Mouse (Mus musculus): ENCODE measurements around the gene Cd300ld4. TPM values are rescaled to one million over a fixed set of nuclear protein-coding genes. Genes with fewer than 3 reads are reported as not detected.
A peak's percentile ranks its signal among the peaks of the same experiment; 100 is the strongest.
"Not testable (repeated sequence)": the region's sequence is repeated elsewhere in the genome, so short reads cannot be mapped to it uniquely, and the experiment has no call there.

Cd300ld4 gene
- not detected for total RNA-seq (2021)
- long read RNA-seq, experiment 1: 0 reads
- long read RNA-seq, experiment 2: 0 reads

GRCm38 (mm10) chr11:115026912-115027311 lies at the start of gene Cd300ld4:
TSS of gene Cd300ld4 (minus strand) at chr11:115027012.
- DNase-seq; intact Hi-C loops (cut with DNase I): not testable (repeated sequence)

- intact Hi-C loops (cut with DNase I): no loop called here
- no peak for DNase-seq
Measured at GRCm38 (mm10) chr11:115075859-115076258, 49.0 kb upstream of the Cd300ld4 start.

- no peak for DNase-seq
- intact Hi-C loops (cut with DNase I): no loop called here
Measured at GRCm38 (mm10) chr11:115075407-115075806, 48.6 kb upstream of the Cd300ld4 start.

GRCm38 (mm10) chr11:115073002-115073401 lies 46.2 kb upstream of the Cd300ld4 start:
- intact Hi-C loops (cut with DNase I): no loop called here
- DNase-seq: no peak

DNA sequence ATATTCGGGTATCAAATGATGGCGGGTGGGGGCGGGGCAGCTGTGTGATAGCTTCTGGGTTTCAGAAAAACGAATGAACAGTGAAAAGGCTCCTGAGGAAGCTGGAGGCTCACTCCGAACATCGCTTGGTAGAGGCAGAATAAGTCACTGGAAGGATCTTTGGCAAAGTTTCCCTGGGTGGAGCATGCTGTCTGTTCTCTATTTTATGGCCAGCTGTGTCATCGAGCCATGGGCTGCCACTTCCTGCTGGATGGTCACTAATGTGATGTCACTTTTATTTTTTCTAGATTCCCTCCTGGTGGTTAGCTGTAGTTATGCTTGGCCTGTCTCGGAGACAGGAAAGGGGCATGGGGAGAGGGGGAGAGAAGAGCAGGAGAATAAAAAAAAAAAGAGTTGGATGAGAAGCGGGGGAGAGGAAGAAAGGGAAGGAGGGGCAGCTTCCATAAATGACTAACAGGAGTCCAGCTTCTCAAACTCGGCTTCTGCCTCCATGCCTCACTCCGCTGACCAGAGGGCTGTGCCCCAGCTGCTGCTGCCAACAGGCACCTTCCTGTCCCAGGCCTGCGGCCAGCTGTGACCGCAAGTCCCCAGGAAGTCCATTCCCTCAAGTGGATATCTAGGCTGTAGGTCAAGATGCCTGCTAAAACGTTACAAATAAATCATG lies 45.0 kb upstream of the Cd300ld4 start:
- intact Hi-C loops (cut with DNase I): no loop called here
- peak; percentile 39 to 48 for DNase-seq

DNA sequence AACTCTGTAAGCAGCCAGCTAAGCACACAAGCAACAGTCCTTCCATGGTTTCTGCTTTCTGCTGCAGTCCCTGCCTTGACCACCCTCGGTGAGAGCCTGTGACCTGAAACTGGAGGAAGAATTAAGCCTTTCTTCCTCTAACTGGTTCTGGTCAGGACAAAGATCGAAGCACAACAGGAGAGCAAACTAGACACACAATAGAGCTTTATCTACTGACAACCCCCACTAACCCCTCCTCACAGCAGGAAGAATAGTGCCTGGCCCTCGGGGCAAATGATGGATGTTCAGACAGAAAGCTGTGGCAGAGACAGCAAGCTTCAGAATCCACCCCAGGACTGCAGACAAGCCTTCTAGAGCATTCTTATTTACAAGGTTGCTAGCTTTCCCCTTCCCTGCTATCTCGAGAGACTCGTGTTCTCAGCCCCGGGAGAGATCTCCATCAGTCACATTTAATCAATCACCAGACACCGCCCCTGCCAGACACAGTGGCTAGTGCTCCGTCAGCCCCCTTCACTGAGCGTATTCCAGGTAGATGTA lies 44.3 kb upstream of the Cd300ld4 start:
- no peak for DNase-seq
- intact Hi-C loops (cut with DNase I): no loop called here

DNA sequence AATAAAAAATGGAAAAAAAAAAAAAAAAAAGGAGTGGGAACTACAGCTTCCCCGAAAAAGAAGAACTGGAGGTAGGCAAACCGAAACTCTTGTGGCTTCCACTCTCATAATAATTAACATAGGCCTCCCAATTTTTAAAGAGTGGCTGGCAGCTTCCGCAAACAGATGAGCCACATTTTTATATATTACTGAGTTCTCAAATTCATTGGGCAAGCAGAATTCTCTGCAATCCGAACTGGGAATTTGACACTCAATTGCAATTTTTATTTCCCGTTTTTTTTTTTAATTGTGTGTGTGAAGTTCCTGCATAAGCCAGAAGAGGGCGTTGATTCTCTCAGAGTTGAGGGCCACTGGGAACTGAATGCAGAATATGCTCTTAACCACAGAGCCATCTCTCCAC lies 40.0 kb upstream of the Cd300ld4 start:
- intact Hi-C loops (cut with DNase I): no loop called here
- no peak for DNase-seq

DNA sequence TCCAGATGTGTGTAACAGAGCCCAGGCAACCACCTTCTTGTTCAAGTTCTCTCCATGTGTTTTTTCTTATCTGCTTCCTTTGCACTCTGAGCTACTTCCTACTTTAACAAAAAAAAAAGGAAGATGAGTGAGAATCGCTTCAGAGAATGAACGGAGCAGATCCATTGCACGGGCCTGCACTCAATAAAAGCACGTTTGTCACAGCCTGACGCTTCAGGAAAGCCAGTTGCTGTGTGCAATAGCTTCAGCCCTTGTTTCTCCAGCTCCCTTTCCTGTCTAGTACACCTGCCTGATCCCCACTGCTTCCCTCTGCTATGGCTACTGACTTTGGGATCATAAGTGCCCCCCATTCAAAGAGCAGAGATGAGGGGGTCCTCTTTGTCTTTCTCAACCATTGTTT lies 35.3 kb upstream of the Cd300ld4 start, which contains the start of gene Cd300e:
Cd300e (minus strand) TSS at position 101 of the 400 bp plus-strand sequence.
- no peak for DNase-seq
- intact Hi-C loops (cut with DNase I): no loop called here

GRCm38 (mm10) chr11:115059797-115060196 lies 33.0 kb upstream of the Cd300ld4 start:
- DNase-seq: no peak
- intact Hi-C loops (cut with DNase I): no loop called here

GRCm38 (mm10) chr11:115058701-115059100 lies 31.9 kb upstream of the Cd300ld4 start:
- DNase-seq: no peak
- intact Hi-C loops (cut with DNase I): no loop called here

- intact Hi-C loops (cut with DNase I): no loop called here
- DNase-seq: no peak
Measured at GRCm38 (mm10) chr11:115054537-115054936, 27.7 kb upstream of the Cd300ld4 start.

DNA sequence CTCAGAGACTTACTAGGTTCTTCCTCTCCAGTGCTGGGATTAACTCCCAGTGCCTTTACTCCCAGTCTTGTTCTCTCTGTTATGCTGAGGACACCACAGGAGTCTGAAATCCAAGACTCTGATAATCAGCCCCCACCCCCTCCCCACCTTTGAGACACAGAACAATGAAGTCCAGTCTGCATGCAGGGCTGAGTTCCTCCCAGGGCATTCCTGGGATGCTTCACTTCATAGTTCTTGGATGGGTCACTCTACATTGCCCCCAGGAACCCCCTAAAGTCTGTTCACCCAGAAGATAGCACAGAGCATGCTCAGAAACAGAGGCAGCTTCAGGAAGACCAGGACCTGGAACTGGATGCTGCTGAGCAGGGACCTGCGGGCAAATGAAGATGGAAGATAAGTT lies 26.2 kb upstream of the Cd300ld4 start:
- intact Hi-C loops (cut with DNase I): no loop called here
- DNase-seq: no peak

DNA sequence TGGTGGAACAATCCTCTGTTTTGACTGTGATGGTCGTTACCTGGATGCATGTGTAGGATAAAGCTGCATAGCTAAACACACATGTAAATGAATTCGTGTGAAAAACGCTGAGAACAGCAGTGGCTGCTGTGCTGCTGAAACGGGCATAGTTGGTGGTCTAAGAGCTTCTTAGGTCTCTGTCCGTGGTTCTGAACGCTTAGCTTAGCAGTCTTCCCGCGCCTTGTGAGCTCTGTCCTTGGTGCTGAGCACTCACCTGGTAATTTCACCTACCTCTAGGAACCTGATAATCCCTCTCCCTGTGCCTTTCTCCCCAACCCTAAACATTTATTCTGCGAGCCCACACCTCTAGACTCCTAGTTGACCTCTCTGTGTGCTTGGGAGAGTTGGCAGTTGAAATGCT lies 25.4 kb upstream of the Cd300ld4 start:
- peak; percentile 51 to 61 for DNase-seq
- intact Hi-C loops (cut with DNase I): no loop called here

DNA sequence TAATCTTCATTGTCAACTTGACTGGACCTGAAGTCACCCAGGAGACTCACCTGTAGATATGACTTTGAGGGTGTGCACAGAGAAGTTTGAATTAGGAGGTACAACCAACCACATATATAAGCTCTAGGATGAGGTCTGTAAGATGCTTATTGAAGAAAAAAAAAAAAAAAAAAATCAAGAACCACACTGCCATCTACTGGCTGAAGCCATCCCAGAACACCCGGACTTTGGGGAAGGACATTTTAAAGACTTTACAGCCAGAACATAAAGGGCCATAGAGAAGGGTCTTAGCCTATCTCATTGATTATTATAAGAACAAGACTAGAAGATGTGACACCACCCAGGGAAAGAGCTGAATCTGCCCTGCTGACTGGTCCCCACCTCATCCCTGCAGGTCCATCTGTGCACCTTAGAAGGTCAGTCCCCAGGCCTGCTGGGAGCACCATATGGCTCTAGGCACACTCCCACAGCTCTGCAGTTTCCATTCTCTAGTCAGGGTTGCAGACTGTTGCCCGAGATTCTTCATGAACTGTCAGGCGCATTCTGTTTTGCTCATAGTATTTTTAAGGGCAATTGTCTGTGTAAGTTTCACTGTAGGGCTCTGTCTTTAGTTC lies 22.6 kb upstream of the Cd300ld4 start:
- DNase-seq: no peak
- intact Hi-C loops (cut with DNase I): loop anchor here (10.0 kb wide), 1 partner anchor 245 kb away; no protein-coding TSS in a partner anchor

- no peak for DNase-seq
- intact Hi-C loops (cut with DNase I): loop anchor here (10.0 kb wide), 1 partner anchor 243 kb away; no protein-coding TSS in a partner anchor
Measured at GRCm38 (mm10) chr11:115048259-115048658, 21.4 kb upstream of the Cd300ld4 start, which contains the start of gene Cd300ld3. TSS of gene Cd300ld3 (minus strand) at chr11:115048409.

DNA sequence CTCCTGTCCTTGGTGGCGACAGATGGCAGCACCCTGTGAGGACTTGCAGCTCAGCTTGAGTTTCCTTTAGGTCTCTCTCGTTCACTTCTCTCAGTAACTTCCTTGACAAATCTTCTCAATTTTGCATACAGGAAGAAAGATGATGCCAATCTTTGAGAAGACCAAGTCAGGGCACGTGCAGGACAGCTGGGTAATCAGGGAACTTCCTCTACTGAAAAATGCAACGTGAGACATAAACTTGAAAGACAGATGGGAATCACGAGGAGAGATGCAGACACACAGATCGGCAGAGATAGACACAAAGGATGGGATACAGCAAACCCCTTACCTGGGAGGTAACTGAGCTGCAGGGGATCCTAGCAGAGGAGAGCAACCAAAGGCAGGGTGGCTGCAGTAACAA lies 10.9 kb upstream of the Cd300ld4 start, which contains the start of gene Cd300ld5:
Cd300ld5 (minus strand) TSS at position 101 of the 400 bp plus-strand sequence.
- intact Hi-C loops (cut with DNase I); DNase-seq: not testable (repeated sequence)

DNA sequence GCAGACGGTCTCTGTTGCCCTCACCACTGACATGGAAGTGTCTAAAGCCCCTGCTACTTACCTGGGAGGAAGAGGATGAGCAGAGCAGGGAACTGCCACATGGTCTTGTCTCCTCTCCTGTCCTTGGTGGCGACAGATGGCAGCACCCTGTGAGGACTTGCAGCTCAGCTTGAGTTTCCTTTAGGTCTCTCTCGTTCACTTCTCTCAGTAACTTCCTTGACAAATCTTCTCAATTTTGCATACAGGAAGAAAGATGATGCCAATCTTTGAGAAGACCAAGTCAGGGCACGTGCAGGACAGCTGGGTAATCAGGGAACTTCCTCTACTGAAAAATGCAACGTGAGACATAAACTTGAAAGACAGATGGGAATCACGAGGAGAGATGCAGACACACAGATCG lies 10.7 kb downstream of the Cd300ld4 start, which contains the start of gene Cd300ld2:
Cd300ld2 (minus strand) TSS at position 101 of the 400 bp plus-strand sequence.
- intact Hi-C loops (cut with DNase I); DNase-seq: not testable (repeated sequence)

- intact Hi-C loops (cut with DNase I): no loop called here
- no peak for DNase-seq
Measured at GRCm38 (mm10) chr11:115004070-115004469, 22.7 kb downstream of the Cd300ld4 start.

DNA sequence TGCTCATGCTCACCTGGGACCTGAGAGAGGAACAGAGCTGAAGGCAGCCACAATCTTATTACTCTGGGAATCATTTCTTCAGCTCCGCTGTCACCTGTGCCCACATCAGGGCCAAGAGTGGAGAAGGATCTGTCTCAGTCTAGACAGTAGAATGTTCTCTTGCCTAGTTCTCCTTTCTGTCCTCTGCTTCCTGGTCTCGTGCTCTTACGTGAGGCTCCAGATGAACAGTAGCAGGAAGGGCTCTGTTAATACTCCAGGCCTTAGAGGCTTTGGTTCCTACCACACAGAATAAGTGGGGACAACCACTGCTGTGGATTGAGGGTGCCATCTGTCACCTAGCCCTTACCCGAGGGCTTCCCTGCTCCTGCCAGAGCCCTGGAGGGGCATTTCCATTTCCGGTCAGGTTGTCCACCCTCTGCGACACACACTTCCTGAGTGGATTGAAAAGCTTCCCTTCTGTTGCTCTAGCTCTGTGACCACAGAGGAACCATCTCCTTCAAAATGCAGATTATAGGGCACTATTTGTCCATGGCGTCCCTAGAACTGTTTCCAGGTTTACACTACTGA lies 25.3 kb downstream of the Cd300ld4 start, which contains the start of gene Cd300c2:
Cd300c2 (minus strand) TSS at position 407 of the 567 bp plus-strand sequence.
- intact Hi-C loops (cut with DNase I): no loop called here
- peak in 1 of 2 experiments; percentile 6 for DNase-seq

GRCm38 (mm10) chr11:114989793-114990192 lies 37.0 kb downstream of the Cd300ld4 start, which contains the start of gene Cd300ld:
TSS of gene Cd300ld (minus strand) at chr11:114989922.
- intact Hi-C loops (cut with DNase I): no loop called here
- DNase-seq: no peak

- intact Hi-C loops (cut with DNase I): no loop called here
- no peak for DNase-seq
Measured at GRCm38 (mm10) chr11:114981866-114982265, 44.9 kb downstream of the Cd300ld4 start.
